Mouse (Mus musculus) neural tube, embryonic 15.5 days (tissue): Measurements from ENCODE around the gene Lims1. TPM values are rescaled to one million over a fixed set of nuclear protein-coding genes. Genes with fewer than 3 reads are reported as not detected.
A peak's percentile ranks its signal among the peaks of the same experiment; 100 is the strongest.

Source experiments
- ATAC-seq: fragments of 200-750 bp; cut with Nextera tagmentation; 2 replicates; pipeline ENCODE4 v1.8.0; 2017; ENCODE audit warnings: mild to moderate bottlenecking, moderate TSS enrichment, moderate library complexity; ENCODE audit not compliant: low FRiP score
- H3K27ac ChIP-seq: fragments of 300-500 bp; sonication (generic); replicated peaks from 2 replicates; pipeline ENCODE4 v1.5.1; 2015; ENCODE audit warnings: mild to moderate bottlenecking, inconsistent platforms
- H3K27me3 ChIP-seq: fragments of 300-500 bp; sonication (generic); replicated peaks from 2 replicates; pipeline ENCODE4 v1.6.1; 2015; ENCODE audit warnings: inconsistent platforms
- H3K36me3 ChIP-seq: fragments of 300-500 bp; sonication (generic); 2 replicates; pipeline ENCODE4 v1.6.1; 2015; ENCODE audit warnings: inconsistent platforms
- H3K4me1 ChIP-seq: fragments of 300-500 bp; sonication (generic); 2 replicates; pipeline ENCODE4 v1.6.1; 2015; ENCODE audit warnings: inconsistent platforms
- H3K4me2 ChIP-seq: fragments of 300-500 bp; sonication (generic); 2 replicates; pipeline ENCODE4 v1.6.1; 2015; ENCODE audit warnings: inconsistent platforms, mild to moderate bottlenecking, moderate library complexity
- H3K4me3 ChIP-seq: fragments of 300-500 bp; sonication (generic); replicated peaks from 2 replicates; pipeline ENCODE4 v1.5.1; 2015; ENCODE audit warnings: mild to moderate bottlenecking, inconsistent platforms
- H3K9ac ChIP-seq: fragments of 300-500 bp; sonication (generic); replicated peaks from 2 replicates; pipeline ENCODE4 v1.6.1; 2015; ENCODE audit warnings: mild to moderate bottlenecking, inconsistent platforms
- H3K9me3 ChIP-seq: fragments of 300-500 bp; sonication (generic); replicated peaks from 2 replicates; pipeline ENCODE4 v1.6.1; 2016; ENCODE audit warnings: inconsistent platforms
- WGBS: fragments of 180-500 bp; shearing (Covaris S2); methylation state at CpG from one replicate; pipeline ENCODE4 v1.1.7; 2015; ENCODE audit warnings: mixed read lengths; 5-methylcytosine and 5-hydroxymethylcytosine counted together
- polyA plus RNA-seq: library from polyadenylated mRNA; unstranded; fragments of >200 nt; fragmentation: Nextera tagmentation; extraction: Ambion mirVana; gene quantifications from 2 replicates; pipeline ENCODE4 v1.2.1, GENCODE M21; 2015

Gene Lims1
- polyA plus RNA-seq, 1 experiment from 2014 or later = 56.6 TPM

- H3K9me3 ChIP-seq = no peaks in the 10 kb centered on the region
- H3K4me2 ChIP-seq = no peak overlapping the region
- H3K27ac ChIP-seq = no peak overlapping the region
- ATAC-seq = no peak
- peaks cover 18% of the 10 kb centered on the region for H3K4me1 ChIP-seq
- no peak overlapping the region for H3K9ac ChIP-seq
- H3K36me3 ChIP-seq = no peaks in the 10 kb centered on the region
- H3K4me3 ChIP-seq = no peak overlapping the region
- no peaks in the 10 kb centered on the region for H3K27me3 ChIP-seq
Measured at GRCm38 (mm10) chr10:58370559-58370958, 47.3 kb downstream of the Lims1 start.

- H3K9ac ChIP-seq = no peak overlapping the region
- H3K27me3 ChIP-seq = no peaks in the 10 kb centered on the region
- H3K4me1 ChIP-seq = peaks cover 18% of the 10 kb centered on the region
- H3K36me3 ChIP-seq = no peaks in the 10 kb centered on the region
- ATAC-seq = no peak
- 51% methylated on average over 14 of the region's 14 CpGs for WGBS
- H3K4me3 ChIP-seq = no peak overlapping the region
- no peak overlapping the region for H3K27ac ChIP-seq
- H3K9me3 ChIP-seq = no peaks in the 10 kb centered on the region
- H3K4me2 ChIP-seq = no peak overlapping the region; the same call in 1 of the 2 replicates
Measured at GRCm38 (mm10) chr10:58371279-58371842, 48.1 kb downstream of the Lims1 start.

GRCm38 (mm10) chr10:58372430-58373030 lies 49.3 kb downstream of the Lims1 start:
- H3K27ac ChIP-seq = no peak overlapping the region
- WGBS = 69% methylated on average over 6 of the region's 6 CpGs
- no peaks in the 10 kb centered on the region for H3K27me3 ChIP-seq
- peaks cover 18% of the 10 kb centered on the region for H3K4me1 ChIP-seq
- H3K4me3 ChIP-seq = no peak overlapping the region
- no peak overlapping the region for H3K4me2 ChIP-seq
- H3K36me3 ChIP-seq = no peaks in the 10 kb centered on the region
- ATAC-seq = no peak
- no peak overlapping the region for H3K9ac ChIP-seq
- no peaks in the 10 kb centered on the region for H3K9me3 ChIP-seq

- ATAC-seq = no peak
- Histone ChIP-seq H3K36me3 (no peaks in the 10 kb centered on the region), H3K27ac (no peak overlapping the region), H3K4me2 (no peak overlapping the region), H3K27me3 (no peaks in the 10 kb centered on the region), H3K4me1 (peaks cover 18% of the 10 kb centered on the region), H3K9ac (no peak overlapping the region), H3K4me3 (no peak overlapping the region), H3K9me3 (no peaks in the 10 kb centered on the region)
Measured at GRCm38 (mm10) chr10:58373829-58374228, 50.6 kb downstream of the Lims1 start.

- ATAC-seq = no peak
- Histone ChIP-seq H3K27ac (no peak overlapping the region), H3K4me1 (peaks cover 13% of the 10 kb centered on the region), H3K9me3 (no peaks in the 10 kb centered on the region), H3K9ac (no peak overlapping the region), H3K27me3 (no peaks in the 10 kb centered on the region), H3K36me3 (no peaks in the 10 kb centered on the region), H3K4me2 (no peak overlapping the region), H3K4me3 (no peak overlapping the region)
- 30% methylated on average over 4 of the region's 4 CpGs for WGBS
Measured at GRCm38 (mm10) chr10:58377592-58378197, 54.4 kb downstream of the Lims1 start.

GRCm38 (mm10) chr10:58378380-58378779 lies 55.1 kb downstream of the Lims1 start:
- ATAC-seq = no peak
- H3K4me3 ChIP-seq = no peak overlapping the region
- peaks cover 19% of the 10 kb centered on the region for H3K4me1 ChIP-seq
- no peak overlapping the region for H3K9ac ChIP-seq
- no peaks in the 10 kb centered on the region for H3K27me3 ChIP-seq
- H3K4me2 ChIP-seq = no peak overlapping the region
- WGBS = 74% methylated on average over 1 of the region's 1 CpGs
- H3K27ac ChIP-seq = no peak overlapping the region
- H3K9me3 ChIP-seq = no peaks in the 10 kb centered on the region
- no peaks in the 10 kb centered on the region for H3K36me3 ChIP-seq

- peaks cover 31% of the 10 kb centered on the region for H3K4me1 ChIP-seq
- H3K36me3 ChIP-seq = no peaks in the 10 kb centered on the region
- no peak for ATAC-seq
- no peak overlapping the region for H3K27ac ChIP-seq
- no peak overlapping the region for H3K4me2 ChIP-seq
- H3K4me3 ChIP-seq = no peak overlapping the region
- no peaks in the 10 kb centered on the region for H3K9me3 ChIP-seq
- WGBS = 98% methylated on average over 1 of the region's 1 CpGs
- no peak overlapping the region for H3K9ac ChIP-seq
- H3K27me3 ChIP-seq = no peaks in the 10 kb centered on the region
Measured at GRCm38 (mm10) chr10:58379699-58380098, 56.4 kb downstream of the Lims1 start.

- Histone ChIP-seq H3K36me3 (no peaks in the 10 kb centered on the region), H3K9ac (no peak overlapping the region), H3K4me1 (peaks cover 31% of the 10 kb centered on the region), H3K4me3 (no peak overlapping the region), H3K27ac (no peak overlapping the region), H3K9me3 (no peaks in the 10 kb centered on the region), H3K27me3 (no peaks in the 10 kb centered on the region), H3K4me2 (no peak overlapping the region)
- WGBS = 81% methylated on average over 1 of the region's 1 CpGs
- ATAC-seq = no peak
Measured at GRCm38 (mm10) chr10:58381904-58382303, 58.6 kb downstream of the Lims1 start.

GRCm38 (mm10) chr10:58382621-58383101 lies 59.4 kb downstream of the Lims1 start:
- Histone ChIP-seq H3K27ac (peak overlapping the region; percentile 2), H3K4me1 (peaks cover 31% of the 10 kb centered on the region), H3K4me3 (no peak overlapping the region), H3K9ac (no peak overlapping the region), H3K27me3 (no peaks in the 10 kb centered on the region), H3K36me3 (no peaks in the 10 kb centered on the region), H3K9me3 (no peaks in the 10 kb centered on the region), H3K4me2 (no peak overlapping the region)
- WGBS = 2% methylated on average over 3 of the region's 3 CpGs
- ATAC-seq = peak; percentile 38; the same call in 1 of the 2 replicates

- no peaks in the 10 kb centered on the region for H3K36me3 ChIP-seq
- H3K9ac ChIP-seq = no peak overlapping the region
- 16% methylated on average over 3 of the region's 3 CpGs for WGBS
- H3K4me2 ChIP-seq = no peak overlapping the region
- peak; percentile 63; the same call in 1 of the 2 replicates for ATAC-seq
- H3K27me3 ChIP-seq = no peaks in the 10 kb centered on the region
- no peak overlapping the region for H3K4me3 ChIP-seq
- H3K4me1 ChIP-seq = peaks cover 31% of the 10 kb centered on the region
- H3K9me3 ChIP-seq = no peaks in the 10 kb centered on the region
- 0 out of 2 replicates have a peak overlapping the region, but pooled peaks have one; percentile 3 for H3K27ac ChIP-seq
Measured at GRCm38 (mm10) chr10:58383282-58383681, 60.0 kb downstream of the Lims1 start.

- ATAC-seq = no peak
- Histone ChIP-seq H3K9ac (no peak overlapping the region), H3K36me3 (no peaks in the 10 kb centered on the region), H3K27me3 (no peaks in the 10 kb centered on the region), H3K9me3 (no peaks in the 10 kb centered on the region), H3K4me1 (peaks cover 31% of the 10 kb centered on the region), H3K4me2 (no peak overlapping the region), H3K4me3 (no peak overlapping the region), H3K27ac (peak overlapping the region; percentile 14; the same call in 1 of the 2 replicates)
- 76% methylated on average over 2 of the region's 2 CpGs for WGBS
Measured at GRCm38 (mm10) chr10:58383761-58384160, 60.5 kb downstream of the Lims1 start.

- WGBS = 83% methylated on average over 5 of the region's 5 CpGs
- H3K4me1 ChIP-seq = peaks cover 31% of the 10 kb centered on the region
- H3K27ac ChIP-seq = no peak overlapping the region
- no peak for ATAC-seq
- no peaks in the 10 kb centered on the region for H3K9me3 ChIP-seq
- H3K4me3 ChIP-seq = no peak overlapping the region
- H3K9ac ChIP-seq = no peak overlapping the region
- H3K36me3 ChIP-seq = no peaks in the 10 kb centered on the region
- H3K27me3 ChIP-seq = no peaks in the 10 kb centered on the region
- no peak overlapping the region for H3K4me2 ChIP-seq
Measured at GRCm38 (mm10) chr10:58385629-58386028, 62.4 kb downstream of the Lims1 start.
